Mouse (Mus musculus): Measurements from ENCODE around the gene Ptges. TPM values are rescaled to one million over a fixed set of nuclear protein-coding genes. Genes with fewer than 3 reads are reported as not detected.

Ptges gene
- total RNA-seq (2014; rRNA removed) (6.7 and 19.8 TPM in 2 replicates), polyA plus RNA-seq (2015; fragmentation: Nextera tagmentation; extraction: Ambion mirVana) (8.0 and 8.5 TPM in 2 replicates)

DNA sequence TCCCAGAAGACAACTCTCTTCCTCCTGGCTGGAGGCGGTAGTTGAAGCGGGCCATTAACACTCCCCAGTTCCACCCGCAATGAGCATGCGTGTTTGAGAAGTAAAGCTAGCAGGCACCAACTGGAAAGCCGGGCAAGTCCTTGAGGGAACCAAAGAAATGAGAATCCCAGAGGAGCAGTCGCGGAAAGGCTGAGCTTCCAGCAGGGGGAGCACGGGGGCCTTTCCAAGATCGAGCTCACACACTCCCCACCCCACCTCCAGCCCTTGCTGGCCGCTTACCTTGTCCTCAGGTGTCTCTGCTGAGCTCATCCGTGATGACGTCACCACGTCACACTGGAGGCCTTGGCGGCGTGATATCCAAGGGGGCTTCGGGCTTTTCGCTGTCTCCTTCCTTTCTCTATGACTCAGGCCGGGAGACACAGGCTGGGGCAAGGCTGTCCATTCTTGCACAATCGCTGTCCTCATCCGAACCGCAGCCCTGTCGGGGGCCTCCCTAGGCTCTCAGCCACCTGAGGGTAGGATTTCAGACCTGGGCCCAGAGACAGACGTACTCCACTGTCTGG, at the start of gene Ptges:
TSS of gene Ptges (minus strand) at position 381 of the 563 bp plus-strand sequence.
- peak within 1 kb of the TSS; percentile 61 for H3K9ac ChIP-seq (replicated peaks; ENCODE audit: low read length, poor library complexity, severe bottlenecking)
- peak within 1 kb of the TSS; percentile 60 for H3K4me2 ChIP-seq (ENCODE audit: low read depth, low read length, poor library complexity, severe bottlenecking)
- ATAC-seq (ENCODE audit: low FRiP score) (peak; percentile 85), DNase-seq (ENCODE audit: low spot score) (peak; percentile 90)
- peak; percentile 78 for TF ChIP-seq CTCF (IDR thresholded peaks at IDR 0.05)
- H3K36me3 ChIP-seq (ENCODE audit: insufficient read depth, low read length) = no peaks in the 10 kb centered on the region
- H3K27me3 ChIP-seq (ENCODE audit: insufficient read depth, low read length) = no peaks in the 10 kb centered on the region
- 3% methylated on average over 23 of the region's 23 CpGs for WGBS
- H3K9me3 ChIP-seq (ENCODE audit: low read length) = no peaks in the 10 kb centered on the region
- H3K4me3 ChIP-seq (ENCODE audit: low read depth, low read length) = peak within 1 kb of the TSS; percentile 23
- H3K27ac ChIP-seq (ENCODE audit: low read depth, low read length) = peak within 1 kb of the TSS; percentile 72
- H3K4me1 ChIP-seq (ENCODE audit: insufficient read depth, low read length) = 0 out of 2 replicates have a peak, but pooled peaks cover 2% of the 10 kb centered on the region

DNA sequence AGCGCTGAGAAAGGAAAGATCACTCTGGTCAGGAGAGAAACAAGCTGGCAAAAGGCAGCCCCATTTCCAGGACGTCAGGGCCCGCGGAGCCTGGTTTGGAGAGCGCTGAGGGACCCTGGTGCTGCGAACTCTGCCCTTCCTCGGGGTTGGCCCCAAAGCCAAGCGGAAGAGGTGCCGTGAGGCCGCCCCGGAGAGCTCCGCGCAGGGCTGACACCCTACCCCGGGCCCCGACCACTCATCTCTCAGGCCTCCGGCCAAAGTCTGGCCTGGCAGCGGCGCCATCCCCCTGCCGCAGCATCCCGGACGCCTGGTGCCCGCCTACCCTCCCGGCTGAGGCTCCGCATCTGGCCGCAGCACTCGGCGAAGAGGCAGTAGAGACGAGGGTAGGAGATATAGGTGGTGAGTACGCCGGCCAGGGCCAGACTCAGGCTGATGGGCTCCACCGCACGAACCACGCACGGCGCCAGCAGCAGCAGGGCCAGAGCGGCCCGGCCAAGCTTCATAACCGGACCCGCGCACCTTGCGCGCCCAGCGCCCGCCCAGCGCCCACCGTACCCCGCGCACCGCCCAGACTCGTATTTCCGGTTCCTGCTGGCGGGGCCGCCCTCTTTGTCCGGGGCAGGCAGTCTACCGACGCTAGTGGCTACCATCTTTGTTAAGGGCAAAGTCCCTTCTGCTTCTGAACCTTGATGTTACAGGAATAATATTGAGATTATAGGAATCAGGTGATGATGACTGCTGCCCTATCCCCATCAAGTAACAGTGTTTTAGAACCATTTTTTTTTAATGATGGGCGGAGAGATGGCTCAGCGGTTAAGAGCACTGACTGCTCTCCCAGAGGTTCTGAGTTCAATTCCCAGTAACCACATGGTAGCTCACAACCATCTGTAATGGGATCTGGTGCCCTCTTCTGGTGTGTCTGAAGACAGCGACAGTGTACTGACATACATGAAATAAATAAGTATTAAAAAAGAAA, 38.0 kb upstream of the Ptges start, which contains the start of gene Tor1a:
TSS of gene Tor1a (minus strand) at position 582 of the 976 bp plus-strand sequence.
- Histone ChIP-seq H3K36me3 (ENCODE audit: insufficient read depth, low read length) (peaks cover 30% of the 10 kb centered on the region), H3K27ac (ENCODE audit: low read depth, low read length) (peak within 1 kb of the TSS; percentile 76), H3K4me1 (ENCODE audit: insufficient read depth, low read length) (peaks cover 10% of the 10 kb centered on the region), H3K4me3 (ENCODE audit: low read depth, low read length) (peak within 1 kb of the TSS; percentile 73), H3K9me3 (ENCODE audit: low read length) (no peaks in the 10 kb centered on the region), H3K4me2 (ENCODE audit: low read depth, low read length, poor library complexity, severe bottlenecking) (peak within 1 kb of the TSS; percentile 74), H3K27me3 (ENCODE audit: insufficient read depth, low read length) (no peaks in the 10 kb centered on the region), H3K9ac (replicated peaks; ENCODE audit: low read length, poor library complexity, severe bottlenecking) (peak within 1 kb of the TSS; percentile 93)
- 2% methylated on average over 58 of the region's 59 CpGs for WGBS
- peak; percentile 45 for TF ChIP-seq CTCF (IDR thresholded peaks at IDR 0.05)
- ATAC-seq (ENCODE audit: low FRiP score) (peak; percentile 94), DNase-seq (ENCODE audit: low spot score) (peak; percentile 95)

DNA sequence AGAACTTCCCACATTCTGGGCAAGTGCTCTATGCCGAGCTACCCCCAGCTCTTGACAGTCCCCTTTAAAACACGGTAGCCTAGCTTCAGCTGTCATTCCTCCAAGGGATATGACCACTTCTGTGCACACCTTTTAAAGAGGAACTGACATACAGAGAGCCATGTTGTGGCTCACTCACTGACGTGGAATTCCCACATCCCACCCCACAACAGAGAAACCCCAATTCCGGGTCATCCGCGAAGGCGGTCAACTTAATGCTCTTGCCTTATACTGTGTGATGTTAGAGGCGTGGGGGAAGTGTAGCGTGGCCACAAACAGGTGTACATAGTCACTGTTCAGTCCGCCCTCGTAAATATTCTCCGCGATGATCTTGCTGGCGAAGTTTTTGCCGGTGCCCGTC, 37.2 kb upstream of the Ptges start:
- 24% methylated on average over 16 of the region's 16 CpGs for WGBS
- ATAC-seq (ENCODE audit: low FRiP score) = no peak

DNA sequence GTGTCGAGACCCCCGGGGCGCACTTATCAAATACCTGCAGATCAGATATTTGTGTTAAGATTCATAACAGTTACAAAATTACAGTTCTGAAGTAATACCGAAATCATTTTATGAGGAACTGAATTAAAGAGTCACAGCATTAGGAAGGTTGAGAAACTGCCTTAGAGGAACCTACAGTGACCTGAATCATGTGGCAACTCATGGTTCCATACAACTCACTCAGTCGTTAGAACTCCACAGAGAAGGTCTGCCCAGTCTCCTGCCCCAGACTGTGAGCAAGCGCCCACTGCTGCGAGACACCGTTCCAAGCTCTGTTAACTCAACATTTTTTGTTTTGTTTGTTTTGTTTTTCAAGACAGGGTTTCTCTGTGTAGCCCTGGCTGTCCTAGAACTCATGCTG, 36.0 kb upstream of the Ptges start:
- WGBS = 90% methylated on average over 8 of the region's 8 CpGs
- Histone ChIP-seq H3K27me3 (ENCODE audit: insufficient read depth, low read length) (no peaks in the 10 kb centered on the region), H3K27ac (ENCODE audit: low read depth, low read length) (no peak overlapping the region), H3K36me3 (ENCODE audit: insufficient read depth, low read length) (peaks cover 45% of the 10 kb centered on the region), H3K4me3 (ENCODE audit: low read depth, low read length) (no peak overlapping the region), H3K9ac (replicated peaks; ENCODE audit: low read length, poor library complexity, severe bottlenecking) (no peak overlapping the region), H3K4me2 (ENCODE audit: low read depth, low read length, poor library complexity, severe bottlenecking) (no peak overlapping the region), H3K9me3 (ENCODE audit: low read length) (no peaks in the 10 kb centered on the region), H3K4me1 (ENCODE audit: insufficient read depth, low read length) (peaks cover 10% of the 10 kb centered on the region)
- DNase-seq (ENCODE audit: low spot score) (no peak), ATAC-seq (ENCODE audit: low FRiP score) (no peak)
- no peak for TF ChIP-seq CTCF (IDR thresholded peaks at IDR 0.05)

More for the DNA sequence above, 37.2 kb upstream of the Ptges start:
- H3K9me3 ChIP-seq (ENCODE audit: low read length) = no peaks in the 10 kb centered on the region
- DNase-seq (ENCODE audit: low spot score) = peak; percentile 9
- peak overlapping the region; percentile 93 for H3K9ac ChIP-seq (replicated peaks; ENCODE audit: low read length, poor library complexity, severe bottlenecking)
- H3K4me2 ChIP-seq (ENCODE audit: low read depth, low read length, poor library complexity, severe bottlenecking) = peak overlapping the region; percentile 74
- H3K4me3 ChIP-seq (ENCODE audit: low read depth, low read length) = peak overlapping the region; percentile 73
- TF ChIP-seq CTCF (IDR thresholded peaks at IDR 0.05) = no peak
- peaks cover 33% of the 10 kb centered on the region for H3K36me3 ChIP-seq (ENCODE audit: insufficient read depth, low read length)
- H3K27ac ChIP-seq (ENCODE audit: low read depth, low read length) = 0 out of 2 replicates have a peak overlapping the region, but pooled peaks have one; percentile 76
- H3K27me3 ChIP-seq (ENCODE audit: insufficient read depth, low read length) = no peaks in the 10 kb centered on the region
- H3K4me1 ChIP-seq (ENCODE audit: insufficient read depth, low read length) = peaks cover 10% of the 10 kb centered on the region

DNA sequence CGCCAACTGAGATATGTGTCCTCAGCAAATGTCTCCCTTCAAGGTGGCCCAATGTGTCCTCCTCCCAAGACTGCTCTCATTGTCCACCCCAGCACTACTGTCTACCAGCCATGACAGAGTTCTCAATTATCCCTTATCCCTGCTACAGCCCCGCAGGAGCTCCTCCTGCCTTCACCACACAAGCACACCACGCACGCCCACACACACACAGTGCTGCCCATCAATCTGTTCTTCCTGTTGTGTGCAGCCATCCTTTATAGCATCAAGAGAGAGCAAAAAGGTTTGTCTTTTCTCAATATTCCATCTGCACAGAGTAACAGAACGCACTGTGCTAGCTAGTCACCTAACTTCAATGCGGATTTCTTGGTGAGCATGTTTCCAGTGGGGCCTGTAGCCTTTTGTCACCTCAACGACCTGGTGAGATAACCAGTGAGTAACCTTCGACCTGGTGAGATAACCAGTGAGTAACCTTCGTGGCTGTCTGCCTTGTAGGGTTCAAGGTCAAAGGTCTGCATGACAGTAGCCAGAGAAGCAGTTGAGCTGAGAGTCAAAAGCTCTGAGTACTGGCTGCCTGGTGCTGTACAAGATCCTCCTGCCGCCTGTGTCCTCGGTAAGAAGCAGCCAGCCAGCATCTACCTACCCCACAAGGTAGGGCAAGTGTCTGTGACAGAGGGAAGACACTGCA, 33.0 kb upstream of the Ptges start:
- ATAC-seq (ENCODE audit: low FRiP score) (no peak), DNase-seq (ENCODE audit: low spot score) (no peak)
- Histone ChIP-seq H3K4me3 (ENCODE audit: low read depth, low read length) (no peak overlapping the region), H3K9me3 (ENCODE audit: low read length) (no peaks in the 10 kb centered on the region), H3K4me1 (ENCODE audit: insufficient read depth, low read length) (peaks cover 10% of the 10 kb centered on the region), H3K27me3 (ENCODE audit: insufficient read depth, low read length) (no peaks in the 10 kb centered on the region), H3K36me3 (ENCODE audit: insufficient read depth, low read length) (peaks cover 69% of the 10 kb centered on the region), H3K9ac (replicated peaks; ENCODE audit: low read length, poor library complexity, severe bottlenecking) (no peak overlapping the region), H3K4me2 (ENCODE audit: low read depth, low read length, poor library complexity, severe bottlenecking) (no peak overlapping the region), H3K27ac (ENCODE audit: low read depth, low read length) (no peak overlapping the region)
- 94% methylated on average over 11 of the region's 11 CpGs for WGBS
- TF ChIP-seq CTCF (IDR thresholded peaks at IDR 0.05) = no peak

All from midbrain, postnatal 0 days (tissue).